Mouse (Mus musculus) liver, postnatal 0 days (tissue): ENCODE measurements around the gene Ociad1.

ENCODE experiments used
- CTCF ChIP-seq: sonication (generic); IDR thresholded peaks from 2 replicates; pipeline ENCODE4 v1.5.1; 2016; ENCODE audit warnings: antibody characterized with exemption, low read depth
- EP300 ChIP-seq: IDR thresholded peaks from 2 replicates; pipeline ENCODE4 v1.6.1; 2016; ENCODE audit warnings: antibody characterized with exemption, low read depth, mild to moderate bottlenecking

DNA sequence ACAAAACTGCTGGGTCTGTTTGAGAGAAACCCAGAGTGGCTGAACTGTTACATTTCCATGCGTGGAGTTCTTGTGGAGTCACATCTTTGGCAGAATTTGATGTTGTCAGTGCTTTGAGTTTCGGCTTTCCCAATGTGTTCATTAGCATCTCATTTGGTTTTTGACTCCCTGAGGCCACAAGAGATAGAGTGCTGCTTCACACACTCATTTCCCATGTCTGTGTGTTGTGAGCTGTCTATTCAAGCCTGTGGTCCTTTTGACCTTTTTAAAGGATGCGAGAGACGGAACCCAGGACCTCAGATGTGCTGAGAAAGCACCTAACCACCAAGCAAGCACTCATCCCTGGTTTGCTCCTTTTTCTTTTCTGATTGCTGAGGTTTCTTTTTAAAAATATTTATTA, 52.7 kb downstream of the Ociad1 start:
- no peak for TF ChIP-seq CTCF
- TF ChIP-seq EP300, result no peak
